Mouse (Mus musculus): ENCODE measurements at regions not wholly inside any gene's neighbourhood (a gene's known extent, or its start where the extent isn't known, plus 50 kb on each side); places are given as distances from the start of the nearest gene placed in this dataset.
A peak's percentile ranks its signal among the peaks of the same experiment; 100 is the strongest.
"Not testable (repeated sequence)": the region's sequence is repeated elsewhere in the genome, so short reads cannot be mapped to it uniquely, and the experiment has no call there.

DNA sequence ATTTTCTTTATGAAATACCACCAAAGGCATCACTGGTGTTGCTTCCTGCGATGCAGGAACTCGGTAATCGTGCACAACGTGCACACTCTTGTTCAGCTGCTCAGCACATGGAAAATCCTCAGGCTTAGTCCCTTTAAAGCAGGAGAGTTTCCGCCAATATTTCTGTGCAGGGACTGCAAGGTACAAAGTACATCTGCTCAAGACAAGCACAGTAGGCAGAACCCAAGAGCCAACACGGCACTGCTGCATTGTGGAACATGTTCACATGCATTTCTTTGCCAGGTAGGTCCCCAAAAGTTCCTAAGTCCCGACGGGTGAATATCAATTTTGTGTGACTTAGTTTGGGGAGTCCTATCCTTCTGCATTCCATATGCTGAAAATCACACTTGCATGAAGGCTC, 808.0 kb upstream of the Pou3f3 start:
- no peak for DNase-seq

- DNase-seq: peak; percentile 71
Measured at GRCm38 (mm10) chr1:41888213-41888612, 807.4 kb upstream of the Pou3f3 start.

DNA sequence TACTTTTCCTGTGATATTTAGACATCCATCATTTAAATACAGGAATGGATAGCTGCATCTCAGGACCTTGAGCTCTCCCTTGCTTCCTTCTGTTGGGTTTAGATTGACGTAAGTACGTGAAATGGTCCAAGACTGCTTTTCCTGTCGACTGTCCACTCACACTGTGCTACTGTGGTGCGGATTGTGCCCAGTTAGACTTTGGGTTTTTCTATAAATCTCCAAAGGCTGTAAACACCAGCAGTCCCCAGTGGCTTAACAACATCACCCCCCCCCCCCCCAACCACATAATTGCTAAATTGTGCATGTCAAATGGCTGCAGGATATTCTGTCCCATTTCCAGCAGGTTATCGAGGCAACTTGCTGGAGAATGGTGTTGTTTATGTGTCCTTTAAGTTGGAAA, 806.6 kb upstream of the Pou3f3 start:
- peak; percentile 19 for DNase-seq

DNA sequence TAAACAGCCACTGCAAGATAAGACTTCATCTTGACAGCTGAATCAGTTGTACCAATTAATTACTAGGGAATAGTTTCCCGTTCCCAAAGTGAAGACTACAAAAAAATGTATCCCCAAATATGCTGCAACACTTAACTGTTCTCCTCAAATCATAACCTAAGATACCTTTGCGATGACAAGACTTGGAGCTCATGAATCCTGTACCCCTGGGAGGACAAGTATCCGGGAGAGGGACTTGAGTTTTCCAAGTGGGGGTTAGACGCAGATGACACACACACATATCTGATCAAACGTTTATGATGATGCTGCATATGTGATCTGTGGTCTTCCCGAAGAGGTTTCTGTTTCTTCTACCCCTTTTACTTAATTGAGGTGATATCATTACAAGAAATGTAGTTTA, 805.6 kb upstream of the Pou3f3 start:
- peak; percentile 5 for DNase-seq

DNA sequence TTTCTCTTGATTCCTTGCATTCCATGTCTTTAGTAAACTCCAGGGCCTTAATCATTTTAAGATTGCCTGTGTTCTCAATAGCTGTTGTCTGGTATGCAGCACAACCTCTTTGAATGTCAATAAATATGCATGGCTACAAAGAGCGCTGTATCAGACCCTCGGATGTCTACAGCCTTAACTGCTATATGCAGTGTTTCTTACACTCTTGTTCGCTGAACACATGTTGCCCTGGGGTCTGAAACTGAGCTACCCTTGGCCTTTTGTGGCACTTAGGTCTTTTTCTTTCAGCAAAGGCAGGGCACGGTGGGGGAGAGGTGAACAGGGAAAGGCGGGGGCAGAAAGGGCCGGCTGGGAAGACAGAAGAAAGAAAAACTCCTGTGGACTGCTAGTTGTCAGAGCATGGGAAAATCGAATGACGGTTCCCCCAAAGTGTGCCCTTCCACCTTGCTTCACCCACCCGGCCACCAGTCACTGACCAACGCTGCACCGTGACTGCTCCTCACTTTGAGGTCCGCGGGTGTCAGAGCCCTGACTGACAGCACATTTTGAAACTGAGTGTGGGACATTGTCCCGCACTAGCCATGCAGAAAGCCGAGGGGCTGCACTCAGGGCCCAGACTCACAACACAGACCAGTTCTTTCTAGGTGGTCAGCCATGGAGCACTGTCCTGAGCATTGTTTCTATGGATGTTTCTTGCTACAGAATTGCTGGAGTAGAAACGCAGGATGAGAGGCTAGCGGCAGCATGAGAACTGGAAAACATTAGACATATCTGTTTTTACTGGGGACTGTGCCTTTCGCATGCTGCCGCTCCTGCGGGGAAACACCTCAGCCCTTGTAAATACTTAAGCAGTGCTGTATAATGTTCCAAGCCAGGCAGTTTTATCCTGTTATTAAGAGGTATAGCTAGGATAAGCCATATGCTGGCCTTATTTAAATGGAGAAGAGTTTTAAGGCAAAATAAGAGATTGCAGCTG, 804.6 kb upstream of the Pou3f3 start:
- DNase-seq: peak; percentile 38

DNA sequence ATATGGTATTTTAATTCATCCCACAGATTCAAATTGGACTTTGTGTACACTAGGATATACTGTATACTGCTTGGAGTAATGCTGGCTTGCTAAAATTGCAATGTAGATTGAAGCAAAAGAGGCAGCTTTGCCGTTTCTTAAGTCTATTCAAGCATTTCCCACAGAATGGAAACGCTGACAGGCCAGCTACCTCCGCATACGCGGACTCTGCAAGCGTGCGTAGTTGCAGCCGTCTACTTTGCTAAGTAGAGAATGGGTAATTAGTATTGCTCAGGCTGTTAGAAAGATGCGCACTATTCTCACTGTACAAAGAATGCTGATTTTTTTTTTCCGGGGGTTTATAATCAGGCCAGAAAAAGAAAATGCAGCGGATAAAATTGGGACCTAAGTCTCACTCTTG, 803.8 kb upstream of the Pou3f3 start:
- peak; percentile 4 for DNase-seq

DNA sequence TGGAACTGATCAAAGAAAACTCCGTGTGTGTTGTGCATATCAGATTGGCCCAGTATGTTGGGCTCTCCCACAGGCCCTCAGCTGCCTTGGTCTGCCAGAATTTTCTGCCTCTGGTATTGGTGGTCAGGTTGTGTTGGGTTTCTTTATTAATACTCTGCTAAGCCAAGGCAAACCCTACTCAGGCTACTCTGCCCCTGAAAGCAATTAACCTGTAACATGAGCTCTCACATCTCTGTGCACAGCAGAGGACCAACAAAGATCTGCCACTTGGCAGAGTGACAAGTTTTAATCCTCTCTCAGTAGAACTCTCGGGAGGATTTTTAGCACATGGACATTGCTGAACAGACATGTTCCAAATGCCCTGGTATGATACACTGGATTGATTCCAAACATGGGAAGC, 803.2 kb upstream of the Pou3f3 start:
- DNase-seq: peak; percentile 48

DNA sequence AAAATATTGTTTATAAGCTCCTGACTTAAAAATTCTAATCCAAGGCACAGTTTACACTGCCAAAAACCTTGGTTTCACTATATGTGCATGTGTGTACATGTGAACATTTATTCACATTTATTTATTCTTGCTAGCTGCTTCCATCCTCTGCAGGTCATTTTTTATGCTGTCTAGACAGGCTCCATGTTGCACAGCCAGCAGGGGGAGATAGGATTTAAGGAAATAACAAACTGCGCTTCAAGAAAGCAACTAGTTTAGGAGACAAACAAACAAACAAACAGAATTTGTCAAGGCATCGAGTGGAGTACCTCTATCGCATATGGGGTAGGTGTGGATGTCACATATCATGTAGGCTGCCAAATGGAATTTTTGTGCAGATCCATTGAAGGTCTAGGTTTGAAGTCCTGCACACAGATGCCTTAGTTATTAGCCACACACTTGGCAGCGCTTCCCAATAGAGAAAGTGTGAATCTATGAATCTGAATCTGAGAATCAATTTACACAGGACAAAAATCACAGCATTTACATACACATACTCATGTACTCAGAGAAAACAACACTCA, 797.7 kb upstream of the Pou3f3 start:
- DNase-seq: peak; percentile 9

DNA sequence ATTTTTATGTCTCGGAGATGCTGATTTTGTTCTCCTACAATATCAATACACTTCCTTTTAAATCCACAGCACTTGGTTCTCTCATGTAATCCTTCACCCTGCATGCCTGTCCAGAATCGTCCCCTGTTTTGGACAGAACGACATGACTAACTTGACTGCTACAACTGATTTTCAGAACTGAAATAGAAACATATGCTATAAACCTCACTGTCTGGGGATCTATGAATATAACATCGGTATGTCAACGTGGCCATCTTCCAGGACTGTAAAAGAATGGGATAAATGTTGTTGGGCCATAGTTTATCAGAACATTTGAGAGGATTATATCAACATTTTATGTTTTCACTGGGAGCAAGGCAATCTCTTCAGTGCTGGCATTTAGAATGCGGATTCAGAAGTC, 795.2 kb upstream of the Pou3f3 start:
- DNase-seq: no peak

DNA sequence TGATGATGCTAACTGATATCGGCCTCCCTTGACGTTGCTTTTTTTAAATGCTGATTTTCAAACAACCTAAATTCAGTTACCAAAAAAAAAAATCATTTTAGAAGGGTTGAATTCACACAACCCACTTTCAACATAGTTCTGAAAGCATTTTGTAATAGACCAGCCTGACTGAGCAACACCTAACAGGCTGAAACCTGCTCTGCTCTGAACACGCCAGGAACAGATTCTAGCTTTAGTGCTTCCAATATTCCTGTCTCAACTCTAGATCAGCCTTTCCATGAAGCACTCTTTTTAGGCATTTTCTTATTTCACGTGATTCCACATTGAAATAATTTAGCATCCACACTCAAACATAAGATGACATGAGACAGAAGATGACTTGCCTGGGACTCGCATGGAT, 789.6 kb upstream of the Pou3f3 start:
- DNase-seq: no peak

DNA sequence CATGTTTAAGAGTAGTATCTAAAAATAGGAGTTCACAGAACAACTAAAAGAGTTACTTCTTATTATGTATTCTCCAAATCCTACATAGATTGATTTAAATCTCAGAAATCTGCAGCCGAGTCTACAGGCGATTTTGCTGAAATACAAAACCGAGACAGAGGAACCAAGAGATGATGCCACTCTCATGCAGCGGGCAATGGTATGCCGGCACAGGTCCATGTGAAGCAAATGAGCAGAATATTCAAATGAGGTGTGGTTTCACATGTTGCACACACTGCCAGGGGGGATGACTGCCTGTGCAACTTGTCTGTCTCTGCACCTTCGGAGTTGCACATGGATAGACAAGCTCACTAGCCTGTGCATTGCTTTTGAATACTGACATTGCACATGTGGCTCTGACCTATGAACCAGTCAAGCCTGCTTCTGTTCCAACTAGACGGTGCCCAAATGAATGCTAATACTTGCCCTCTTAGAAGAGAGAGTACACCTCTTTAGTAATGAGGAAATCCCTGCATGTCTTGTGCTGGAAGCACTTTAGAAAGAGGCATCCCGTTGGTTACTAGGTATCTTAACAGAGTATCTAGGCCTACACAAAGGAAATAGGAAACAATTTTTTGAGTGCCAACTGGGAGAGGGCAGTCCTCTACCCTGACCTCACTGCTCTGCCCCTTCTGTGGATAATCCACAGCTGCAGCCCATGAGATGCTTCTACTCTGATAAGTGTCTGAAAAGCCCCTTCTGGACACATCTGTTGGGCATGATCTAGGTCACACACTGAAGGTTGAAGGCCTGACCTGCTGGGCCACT, 787.4 kb upstream of the Pou3f3 start:
- no peak for DNase-seq

DNA sequence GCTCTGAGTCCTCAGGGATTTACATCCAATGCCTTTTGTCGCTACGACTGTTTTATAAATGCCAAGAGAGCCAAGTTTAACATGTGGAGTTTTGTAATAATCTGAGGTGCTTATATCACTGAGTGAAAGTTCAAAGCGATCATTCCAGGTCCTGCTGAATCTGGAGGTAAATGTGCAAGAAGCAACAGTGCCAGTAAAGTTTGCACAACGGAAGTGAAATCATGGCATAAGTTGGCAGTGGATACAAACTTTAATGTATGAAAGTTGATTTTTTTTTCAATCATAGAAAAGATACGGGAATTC, 786.8 kb upstream of the Pou3f3 start:
- DNase-seq: no peak

DNA sequence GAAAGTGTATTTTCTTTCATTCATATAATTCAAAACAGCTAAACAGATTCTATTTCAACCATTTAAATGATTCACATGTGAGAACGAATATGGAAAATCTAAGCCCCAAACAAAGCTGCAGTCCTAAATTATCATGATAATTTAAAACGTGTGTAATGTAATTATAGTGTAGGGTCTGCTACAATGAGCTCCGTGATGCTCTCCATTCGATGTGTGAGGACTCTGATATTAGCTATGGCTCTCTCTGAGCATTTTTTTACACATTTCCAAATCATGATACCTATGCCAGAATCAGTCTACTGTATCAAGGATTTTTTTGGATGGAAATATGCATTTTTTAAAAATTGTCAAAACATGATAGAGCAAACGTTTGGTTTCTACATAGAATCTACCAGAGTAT, 785.8 kb upstream of the Pou3f3 start:
- no peak for DNase-seq

DNA sequence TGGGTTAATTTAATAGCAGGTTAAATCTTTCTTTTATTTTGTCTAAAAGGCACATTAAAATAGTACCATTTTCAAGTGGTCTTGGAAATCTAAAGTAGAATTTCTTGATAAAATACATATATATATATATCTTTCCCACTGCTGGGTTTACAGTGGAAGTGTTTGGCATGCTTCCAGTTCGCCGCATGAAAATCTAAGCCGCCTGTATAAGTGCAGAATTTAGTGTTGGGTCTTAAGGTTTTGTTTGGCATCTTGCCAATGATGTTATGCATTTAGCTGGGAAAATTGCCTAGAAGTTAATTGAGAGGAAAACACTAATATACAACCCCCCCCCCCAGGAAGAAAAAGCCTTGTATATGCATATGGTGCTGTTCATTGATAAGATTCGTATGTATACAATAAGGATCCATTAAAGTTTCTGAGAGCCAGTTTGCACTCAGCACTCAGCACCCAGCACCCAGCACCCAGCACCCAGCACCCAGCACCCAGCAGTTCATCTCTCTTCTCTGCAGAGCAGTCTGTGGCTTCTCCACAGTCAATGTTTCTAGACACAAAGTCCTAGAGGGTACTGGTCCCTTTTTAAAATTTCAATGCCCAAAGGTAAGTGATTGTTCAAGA, 778.7 kb upstream of the Pou3f3 start:
- DNase-seq: peak; percentile 9

GRCm38 (mm10) chr1:41917807-41918206, 777.8 kb upstream of the Pou3f3 start:
- not testable (repeated sequence) for DNase-seq

GRCm38 (mm10) chr1:41918394-41919262, 776.9 kb upstream of the Pou3f3 start:
- DNase-seq: peak; percentile 2

DNA sequence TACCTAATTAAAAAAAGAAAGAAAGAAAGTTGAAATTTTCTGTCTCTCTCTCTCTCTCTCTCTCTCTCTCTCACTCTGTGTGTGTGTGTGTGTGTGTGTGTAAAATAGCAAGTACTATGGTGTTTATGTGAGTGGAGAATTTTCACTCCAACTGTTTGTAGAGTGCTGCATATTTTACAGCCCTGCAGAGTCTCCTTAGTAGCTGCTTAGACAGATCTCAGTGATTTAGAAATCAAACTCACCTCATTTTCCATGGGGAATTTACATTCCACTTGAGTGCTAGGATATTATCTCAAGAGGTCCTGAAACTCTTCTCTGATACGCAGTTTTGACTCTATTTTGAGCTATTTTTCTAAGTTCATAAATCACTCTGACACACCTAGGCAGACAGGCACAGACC, 761.8 kb upstream of the Pou3f3 start:
- no peak for DNase-seq

GRCm38 (mm10) chr1:41935912-41936478, 759.6 kb upstream of the Pou3f3 start:
- DNase-seq: peak; percentile 9

GRCm38 (mm10) chr1:41960982-41961381, 734.6 kb upstream of the Pou3f3 start:
- no peak for DNase-seq

GRCm38 (mm10) chr1:41981545-41981944, 714.0 kb upstream of the Pou3f3 start:
- no peak for DNase-seq

- no peak for DNase-seq
Measured at GRCm38 (mm10) chr1:42006235-42006634, 689.3 kb upstream of the Pou3f3 start.

DNA sequence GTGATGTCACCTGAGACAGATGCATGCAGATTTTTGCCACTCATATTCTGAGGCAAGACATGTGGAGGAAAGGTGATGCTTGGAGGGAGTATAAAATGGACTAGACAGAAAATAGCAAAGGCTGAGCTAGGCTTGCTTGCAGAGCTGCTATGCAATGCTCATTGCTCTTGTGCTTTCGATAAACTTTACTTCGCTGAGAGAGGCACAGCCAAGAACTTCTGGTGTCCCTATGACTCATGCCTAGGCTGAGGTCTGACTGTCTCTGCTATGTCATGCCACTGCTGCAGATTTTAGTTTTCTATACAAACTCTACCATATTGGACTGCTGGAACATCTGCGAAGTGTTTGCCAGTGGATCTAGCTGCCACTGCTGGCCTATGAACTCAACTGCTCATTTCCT, 687.5 kb upstream of the Pou3f3 start:
- DNase-seq: no peak
